Mouse (Mus musculus): Measurements from ENCODE around the gene Rcn1. TPM values are rescaled to one million over a fixed set of nuclear protein-coding genes. Genes with fewer than 3 reads are reported as not detected.

The Rcn1 gene
- polyA plus RNA-seq, 1 experiment = 8.4 TPM

DNA sequence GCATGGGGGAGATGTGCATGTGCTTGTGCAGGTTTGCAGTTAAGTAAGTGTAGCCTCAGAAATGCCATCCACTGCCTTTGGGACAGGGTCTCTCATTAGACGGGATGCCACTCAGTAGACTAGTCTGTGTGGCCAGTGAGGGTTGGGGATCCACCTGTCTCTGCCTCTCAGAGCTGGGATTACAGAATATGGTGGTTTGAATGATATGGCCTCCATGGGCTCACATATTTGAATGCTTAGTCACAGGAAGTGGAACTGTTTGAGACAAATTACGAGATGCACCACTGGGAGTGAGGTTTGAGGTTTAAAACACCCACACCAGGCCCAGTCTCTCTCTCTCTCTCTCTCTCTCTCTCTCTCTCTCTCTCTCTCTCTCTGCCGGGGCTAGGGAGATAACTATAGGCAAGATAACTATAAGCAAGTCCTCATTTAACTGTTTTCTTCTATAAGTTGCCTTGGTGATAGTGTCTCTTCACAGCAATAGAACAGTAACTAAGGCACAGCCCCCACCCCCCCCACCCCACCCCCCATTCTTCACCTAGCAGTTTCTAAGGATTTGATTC, 18.3 kb downstream of the Rcn1 start:
- Histone ChIP-seq H3K36me3 (ENCODE audit: control insufficient read depth, insufficient read depth, low read length) (no peaks in the 10 kb centered on the region), H3K4me3 (ENCODE audit: control insufficient read depth, insufficient read depth, low read length) (no peak overlapping the region), H3K27ac (ENCODE audit: control insufficient read depth, insufficient read depth, low read length) (no peak overlapping the region), H3K4me1 (replicated peaks; ENCODE audit: control insufficient read depth, insufficient read depth, low read length) (no peaks in the 10 kb centered on the region), H3K27me3 (ENCODE audit: control insufficient read depth, insufficient read depth, low read length) (no peaks in the 10 kb centered on the region)
- TF ChIP-seq POLR2A (IDR thresholded peaks at IDR 0.05; ENCODE audit: control insufficient read depth, extremely low read depth, insufficient read depth, low read length, poor library complexity) = no peak
- no peak for TF ChIP-seq CTCF (IDR thresholded peaks at IDR 0.05; ENCODE audit: borderline replicate concordance, control insufficient read depth, extremely low read depth, insufficient read depth, low read length, poor library complexity)
- no peak for DNase-seq
- 87% methylated on average over 3 of the region's 3 CpGs for WGBS

DNA sequence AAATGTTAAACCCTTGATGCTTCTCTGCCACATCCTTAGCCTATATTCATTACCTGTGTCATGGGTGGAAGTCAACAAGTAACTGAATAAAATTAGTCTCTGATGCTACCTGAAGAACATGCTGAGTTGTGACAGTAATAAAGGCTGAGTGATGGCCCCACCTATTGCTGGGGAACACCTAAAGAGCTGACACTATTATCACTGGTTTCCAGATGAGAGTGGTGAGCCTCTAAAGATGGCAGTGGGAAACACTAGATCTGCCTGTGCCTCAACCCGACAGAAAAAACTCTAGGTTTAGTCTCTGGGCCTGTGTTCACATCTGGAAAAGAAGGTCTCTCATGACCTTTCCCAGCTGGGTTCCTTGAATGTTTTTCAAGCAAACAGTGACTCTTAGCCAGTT, 19.4 kb downstream of the Rcn1 start:
- no peaks in the 10 kb centered on the region for H3K4me1 ChIP-seq (replicated peaks; ENCODE audit: control insufficient read depth, insufficient read depth, low read length)
- H3K4me3 ChIP-seq (ENCODE audit: control insufficient read depth, insufficient read depth, low read length) = no peak overlapping the region
- H3K27me3 ChIP-seq (ENCODE audit: control insufficient read depth, insufficient read depth, low read length) = no peaks in the 10 kb centered on the region
- WGBS = 97% methylated on average over 1 of the region's 1 CpGs
- no peaks in the 10 kb centered on the region for H3K36me3 ChIP-seq (ENCODE audit: control insufficient read depth, insufficient read depth, low read length)
- no peak overlapping the region for H3K27ac ChIP-seq (ENCODE audit: control insufficient read depth, insufficient read depth, low read length)
- no peak for DNase-seq
- TF ChIP-seq CTCF (IDR thresholded peaks at IDR 0.05; ENCODE audit: borderline replicate concordance, control insufficient read depth, extremely low read depth, insufficient read depth, low read length, poor library complexity) (no peak), POLR2A (IDR thresholded peaks at IDR 0.05; ENCODE audit: control insufficient read depth, extremely low read depth, insufficient read depth, low read length, poor library complexity) (no peak)

DNA sequence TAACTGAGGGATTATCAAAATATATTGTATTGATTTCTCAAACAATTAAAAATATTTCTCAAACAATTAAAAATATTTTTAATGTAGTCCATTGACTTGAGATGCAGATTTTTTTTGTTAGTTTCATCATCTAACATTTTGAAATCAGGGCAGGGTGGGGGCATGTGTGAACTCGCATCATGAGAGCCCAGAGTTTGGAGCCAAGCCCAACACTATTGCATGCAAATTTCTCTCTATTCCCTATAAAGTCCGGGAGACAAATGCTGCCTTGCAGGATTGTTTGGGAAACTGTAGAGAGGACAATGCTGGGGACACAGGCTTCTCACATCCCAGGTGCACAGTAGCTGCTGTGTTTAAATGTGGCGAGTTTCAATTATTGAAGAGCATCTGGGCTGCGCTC, 23.4 kb downstream of the Rcn1 start:
- DNase-seq = no peak
- 88% methylated on average over 4 of the region's 4 CpGs for WGBS

DNA sequence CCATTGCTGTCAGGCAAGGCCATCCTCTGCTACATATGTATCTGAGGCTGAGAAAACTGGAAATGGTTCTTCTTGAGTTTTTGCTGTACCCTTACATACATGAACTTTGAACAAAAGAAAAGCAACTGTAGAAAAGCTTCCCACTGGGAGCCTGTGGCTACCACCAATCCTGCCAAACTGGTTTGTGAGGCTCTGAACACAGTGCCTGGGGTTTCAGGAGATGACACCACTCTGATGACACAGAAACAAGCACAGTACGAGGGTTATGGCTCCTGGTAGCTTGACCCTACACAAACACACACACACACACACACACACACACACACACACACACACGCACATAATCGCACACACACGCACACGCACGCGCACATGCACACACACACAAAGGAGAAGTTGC, 23.9 kb downstream of the Rcn1 start:
- TF ChIP-seq POLR2A (IDR thresholded peaks at IDR 0.05; ENCODE audit: control insufficient read depth, extremely low read depth, insufficient read depth, low read length, poor library complexity) = no peak
- no peak for TF ChIP-seq CTCF (IDR thresholded peaks at IDR 0.05; ENCODE audit: borderline replicate concordance, control insufficient read depth, extremely low read depth, insufficient read depth, low read length, poor library complexity)
- Histone ChIP-seq H3K27me3 (ENCODE audit: control insufficient read depth, insufficient read depth, low read length) (no peaks in the 10 kb centered on the region), H3K27ac (ENCODE audit: control insufficient read depth, insufficient read depth, low read length) (no peak overlapping the region), H3K4me3 (ENCODE audit: control insufficient read depth, insufficient read depth, low read length) (no peak overlapping the region), H3K4me1 (replicated peaks; ENCODE audit: control insufficient read depth, insufficient read depth, low read length) (no peaks in the 10 kb centered on the region), H3K36me3 (ENCODE audit: control insufficient read depth, insufficient read depth, low read length) (no peaks in the 10 kb centered on the region)
- WGBS = 87% methylated on average over 7 of the region's 7 CpGs
- DNase-seq = no peak

More for the DNA sequence above, 23.4 kb downstream of the Rcn1 start:
- no peak overlapping the region for H3K27ac ChIP-seq (ENCODE audit: control insufficient read depth, insufficient read depth, low read length)
- no peaks in the 10 kb centered on the region for H3K27me3 ChIP-seq (ENCODE audit: control insufficient read depth, insufficient read depth, low read length)
- H3K36me3 ChIP-seq (ENCODE audit: control insufficient read depth, insufficient read depth, low read length) = no peaks in the 10 kb centered on the region
- TF ChIP-seq POLR2A (IDR thresholded peaks at IDR 0.05; ENCODE audit: control insufficient read depth, extremely low read depth, insufficient read depth, low read length, poor library complexity) (no peak), CTCF (IDR thresholded peaks at IDR 0.05; ENCODE audit: borderline replicate concordance, control insufficient read depth, extremely low read depth, insufficient read depth, low read length, poor library complexity) (no peak)
- no peaks in the 10 kb centered on the region for H3K4me1 ChIP-seq (replicated peaks; ENCODE audit: control insufficient read depth, insufficient read depth, low read length)
- H3K4me3 ChIP-seq (ENCODE audit: control insufficient read depth, insufficient read depth, low read length) = no peak overlapping the region

DNA sequence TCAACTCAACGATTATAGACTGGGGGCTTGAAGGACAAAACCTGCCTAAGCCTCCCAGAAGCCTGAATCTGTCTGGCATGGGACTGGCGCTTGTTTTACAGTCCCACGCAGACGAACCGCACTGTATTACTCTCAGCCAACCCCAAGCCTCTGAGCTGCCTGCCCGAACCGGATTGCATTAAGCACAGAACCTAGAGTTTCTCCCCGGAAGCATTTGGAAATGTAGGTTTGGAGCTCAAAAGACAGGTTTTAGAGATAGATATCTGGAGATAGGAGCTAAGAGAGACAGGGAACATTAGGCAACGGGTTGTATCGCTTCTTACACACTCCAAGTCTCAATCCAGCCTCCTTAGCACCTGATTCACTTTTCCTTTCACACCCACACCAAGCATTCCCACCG, 25.5 kb downstream of the Rcn1 start:
- DNase-seq = no peak

DNA sequence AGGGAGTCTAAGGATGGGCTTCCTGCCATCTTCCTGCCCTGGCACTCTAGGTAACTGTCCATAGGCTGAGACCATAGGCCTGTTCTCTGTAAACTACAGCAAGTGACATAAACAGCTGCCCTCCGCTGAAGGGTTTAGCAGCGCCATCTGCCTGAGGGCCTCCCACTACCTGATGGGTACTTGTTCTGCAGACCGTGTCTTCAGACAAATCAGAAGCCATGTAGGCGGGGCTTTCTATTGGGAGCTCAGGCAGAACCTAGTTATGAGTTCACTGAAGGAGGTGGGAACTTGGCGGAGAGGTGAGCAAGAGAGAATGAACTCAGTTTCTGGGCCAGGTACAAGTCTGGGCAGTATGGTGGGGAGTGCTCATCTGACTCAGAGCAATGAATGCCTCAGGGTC, 26.4 kb downstream of the Rcn1 start:
- no peak for DNase-seq
- TF ChIP-seq POLR2A (IDR thresholded peaks at IDR 0.05; ENCODE audit: control insufficient read depth, extremely low read depth, insufficient read depth, low read length, poor library complexity) = no peak
- WGBS = 90% methylated on average over 5 of the region's 5 CpGs
- H3K27ac ChIP-seq (ENCODE audit: control insufficient read depth, insufficient read depth, low read length) = no peak overlapping the region
- H3K4me1 ChIP-seq (replicated peaks; ENCODE audit: control insufficient read depth, insufficient read depth, low read length) = no peaks in the 10 kb centered on the region
- no peaks in the 10 kb centered on the region for H3K36me3 ChIP-seq (ENCODE audit: control insufficient read depth, insufficient read depth, low read length)
- no peaks in the 10 kb centered on the region for H3K27me3 ChIP-seq (ENCODE audit: control insufficient read depth, insufficient read depth, low read length)
- no peak overlapping the region for H3K4me3 ChIP-seq (ENCODE audit: control insufficient read depth, insufficient read depth, low read length)

More for the DNA sequence above, 25.5 kb downstream of the Rcn1 start:
- Histone ChIP-seq H3K27ac (ENCODE audit: control insufficient read depth, insufficient read depth, low read length) (no peak overlapping the region), H3K27me3 (ENCODE audit: control insufficient read depth, insufficient read depth, low read length) (no peaks in the 10 kb centered on the region), H3K4me1 (replicated peaks; ENCODE audit: control insufficient read depth, insufficient read depth, low read length) (no peaks in the 10 kb centered on the region), H3K36me3 (ENCODE audit: control insufficient read depth, insufficient read depth, low read length) (no peaks in the 10 kb centered on the region), H3K4me3 (ENCODE audit: control insufficient read depth, insufficient read depth, low read length) (no peak overlapping the region)
- TF ChIP-seq POLR2A (IDR thresholded peaks at IDR 0.05; ENCODE audit: control insufficient read depth, extremely low read depth, insufficient read depth, low read length, poor library complexity) (no peak), CTCF (IDR thresholded peaks at IDR 0.05; ENCODE audit: borderline replicate concordance, control insufficient read depth, extremely low read depth, insufficient read depth, low read length, poor library complexity) (no peak)
- 89% methylated on average over 11 of the region's 11 CpGs for WGBS

DNA sequence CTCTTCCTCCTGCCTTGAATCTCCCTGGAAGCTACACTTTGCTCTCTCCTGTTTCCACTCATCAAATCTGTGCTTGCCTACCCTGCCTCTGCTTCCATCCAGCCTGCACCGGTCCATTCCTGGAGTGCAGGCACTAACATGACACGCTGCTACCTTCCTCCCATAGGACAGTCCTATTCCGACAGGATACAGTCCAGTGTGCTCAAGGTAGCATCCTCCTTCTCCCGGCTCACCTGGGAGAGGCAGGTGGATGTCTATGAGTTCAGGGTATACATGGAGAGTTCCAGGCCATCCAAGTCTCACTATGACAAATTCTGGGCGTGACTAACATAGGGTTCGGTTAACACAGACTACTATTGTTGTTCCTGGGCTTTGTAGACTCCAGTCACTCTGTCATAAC, 27.0 kb downstream of the Rcn1 start:
- TF ChIP-seq POLR2A (IDR thresholded peaks at IDR 0.05; ENCODE audit: control insufficient read depth, extremely low read depth, insufficient read depth, low read length, poor library complexity) (no peak), CTCF (IDR thresholded peaks at IDR 0.05; ENCODE audit: borderline replicate concordance, control insufficient read depth, extremely low read depth, insufficient read depth, low read length, poor library complexity) (no peak)
- Histone ChIP-seq H3K36me3 (ENCODE audit: control insufficient read depth, insufficient read depth, low read length) (no peaks in the 10 kb centered on the region), H3K27ac (ENCODE audit: control insufficient read depth, insufficient read depth, low read length) (no peak overlapping the region), H3K4me1 (replicated peaks; ENCODE audit: control insufficient read depth, insufficient read depth, low read length) (no peaks in the 10 kb centered on the region), H3K4me3 (ENCODE audit: control insufficient read depth, insufficient read depth, low read length) (no peak overlapping the region), H3K27me3 (ENCODE audit: control insufficient read depth, insufficient read depth, low read length) (no peaks in the 10 kb centered on the region)
- 96% methylated on average over 6 of the region's 6 CpGs for WGBS
- no peak for DNase-seq
